Mouse (Mus musculus) hindbrain, embryonic 14.5 days (tissue): ENCODE results near the gene Paqr8. TPM values are rescaled to one million over a fixed set of nuclear protein-coding genes. Genes with fewer than 3 reads are reported as not detected.

Experiments used
- ATAC-seq: fragments of 200-750 bp; cut with Nextera tagmentation; 2 replicates; pipeline ENCODE4 v1.8.0; 2017; ENCODE audit warnings: moderate number of reproducible peaks, mild to moderate bottlenecking, moderate TSS enrichment, moderate library complexity; ENCODE audit not compliant: low FRiP score
- DNase-seq: peaks from one replicate; pipeline ENCODE4 v3.0.0-alpha.2; 2015; ENCODE audit warnings: low spot score
- H3K27ac ChIP-seq: fragments of 300-500 bp; sonication (generic); 2 replicates; pipeline ENCODE4 v1.5.1; 2014; ENCODE audit warnings: mild to moderate bottlenecking, moderate library complexity
- H3K27me3 ChIP-seq: fragments of 300-500 bp; sonication (generic); 2 replicates; pipeline ENCODE4 v1.6.1; 2014; ENCODE audit warnings: mild to moderate bottlenecking, low read length, mixed read lengths; ENCODE audit not compliant: control insufficient read depth, insufficient read depth
- H3K36me3 ChIP-seq: fragments of 300-500 bp; sonication (generic); replicated peaks from 2 replicates; pipeline ENCODE4 v1.6.1; 2014; ENCODE audit not compliant: control insufficient read depth, insufficient read depth
- H3K4me1 ChIP-seq: fragments of 300-500 bp; sonication (generic); replicated peaks from 2 replicates; pipeline ENCODE4 v1.6.1; 2014; ENCODE audit warnings: antibody characterized with exemption, low read length, mixed read lengths; ENCODE audit not compliant: control insufficient read depth, insufficient read depth
- H3K4me2 ChIP-seq: fragments of 300-500 bp; sonication (generic); replicated peaks from 2 replicates; pipeline ENCODE4 v1.6.1; 2014; ENCODE audit warnings: mild to moderate bottlenecking, moderate library complexity
- H3K4me3 ChIP-seq: fragments of 300-500 bp; sonication (generic); replicated peaks from 2 replicates; pipeline ENCODE4 v1.5.1; 2014; ENCODE audit warnings: mild to moderate bottlenecking, low read length
- H3K9ac ChIP-seq: fragments of 300-500 bp; sonication (generic); 2 replicates; pipeline ENCODE4 v1.6.1; 2014
- H3K9me3 ChIP-seq: fragments of 300-500 bp; sonication (generic); 2 replicates; pipeline ENCODE4 v1.6.1; 2016; ENCODE audit warnings: low read length; ENCODE audit not compliant: control insufficient read depth
- WGBS: fragments of 180-500 bp; shearing (Covaris S2); extraction: QIAGEN DNeasy Blood & Tissue Kit; methylation state at CpG from one replicate; pipeline ENCODE4 v1.1.7; 2014; 5-methylcytosine and 5-hydroxymethylcytosine counted together
- polyA plus RNA-seq: library from polyadenylated mRNA; unstranded; fragments of >200 nt; fragmentation: Nextera tagmentation; extraction: Ambion mirVana; gene quantifications from 2 replicates; pipeline ENCODE4 v1.2.1, GENCODE M21; 2014

Paqr8 gene
- polyA plus RNA-seq, 1 experiment from 2014 or later: 39.9 TPM

- H3K4me2 ChIP-seq: no peak overlapping the region
- no peaks in the 10 kb centered on the region for H3K36me3 ChIP-seq
- no peaks in the 10 kb centered on the region for H3K9me3 ChIP-seq
- no peak overlapping the region for H3K9ac ChIP-seq
- H3K4me3 ChIP-seq: no peak overlapping the region
- DNase-seq (no peak), ATAC-seq (no peak)
- no peak overlapping the region for H3K27ac ChIP-seq
- H3K4me1 ChIP-seq: peaks cover 8% of the 10 kb centered on the region; the same call in 1 of the 2 replicates
- H3K27me3 ChIP-seq: no peaks in the 10 kb centered on the region
- 90% methylated on average over 5 of the region's 5 CpGs for WGBS
Measured at GRCm38 (mm10) chr1:20872496-20872895, 17.9 kb upstream of the Paqr8 start.

- Histone ChIP-seq H3K4me1 (no peaks in the 10 kb centered on the region), H3K27ac (no peak overlapping the region), H3K4me3 (no peak overlapping the region), H3K36me3 (no peaks in the 10 kb centered on the region), H3K9me3 (no peaks in the 10 kb centered on the region), H3K27me3 (no peaks in the 10 kb centered on the region), H3K9ac (no peak overlapping the region), H3K4me2 (no peak overlapping the region)
- DNase-seq: no peak
- 95% methylated on average over 6 of the region's 6 CpGs for WGBS
- no peak for ATAC-seq
Measured at GRCm38 (mm10) chr1:20874061-20874460, 16.3 kb upstream of the Paqr8 start.

- H3K4me2 ChIP-seq: no peak overlapping the region
- peak; percentile 59; the same call in 1 of the 2 replicates for ATAC-seq
- H3K27ac ChIP-seq: no peak overlapping the region
- H3K4me1 ChIP-seq: no peaks in the 10 kb centered on the region
- DNase-seq: peak; percentile 34
- no peak overlapping the region for H3K4me3 ChIP-seq
- H3K27me3 ChIP-seq: no peaks in the 10 kb centered on the region
- H3K36me3 ChIP-seq: no peaks in the 10 kb centered on the region
- H3K9ac ChIP-seq: no peak overlapping the region
- no peaks in the 10 kb centered on the region for H3K9me3 ChIP-seq
Measured at GRCm38 (mm10) chr1:20877355-20877754, 13.1 kb upstream of the Paqr8 start.

- no peak for DNase-seq
- H3K9me3 ChIP-seq: no peaks in the 10 kb centered on the region
- H3K4me2 ChIP-seq: no peak overlapping the region
- no peak overlapping the region for H3K4me3 ChIP-seq
- H3K4me1 ChIP-seq: no peaks in the 10 kb centered on the region
- 93% methylated on average over 4 of the region's 4 CpGs for WGBS
- no peaks in the 10 kb centered on the region for H3K27me3 ChIP-seq
- H3K9ac ChIP-seq: no peak overlapping the region
- ATAC-seq: no peak
- no peaks in the 10 kb centered on the region for H3K36me3 ChIP-seq
- no peak overlapping the region for H3K27ac ChIP-seq
Measured at GRCm38 (mm10) chr1:20879361-20879760, 11.0 kb upstream of the Paqr8 start.

GRCm38 (mm10) chr1:20883079-20883478 lies 7.3 kb upstream of the Paqr8 start:
- WGBS: 93% methylated on average over 4 of the region's 4 CpGs
- ATAC-seq: no peak
- no peaks in the 10 kb centered on the region for H3K27me3 ChIP-seq
- H3K9ac ChIP-seq: no peak overlapping the region
- H3K9me3 ChIP-seq: no peaks in the 10 kb centered on the region
- H3K27ac ChIP-seq: no peak overlapping the region
- H3K4me2 ChIP-seq: no peak overlapping the region
- H3K4me1 ChIP-seq: no peaks in the 10 kb centered on the region
- no peak overlapping the region for H3K4me3 ChIP-seq
- no peak for DNase-seq
- no peaks in the 10 kb centered on the region for H3K36me3 ChIP-seq

GRCm38 (mm10) chr1:20889677-20890403 lies 566 bp upstream of the Paqr8 start:
- DNase-seq: peak; percentile 37
- Histone ChIP-seq H3K4me1 (peaks cover 19% of the 10 kb centered on the region), H3K27me3 (no peaks in the 10 kb centered on the region), H3K36me3 (no peaks in the 10 kb centered on the region), H3K4me3 (peak overlapping the region; percentile 67), H3K9ac (peak overlapping the region; percentile 69), H3K27ac (peak overlapping the region; percentile 69), H3K4me2 (peak overlapping the region; percentile 66), H3K9me3 (no peaks in the 10 kb centered on the region)
- ATAC-seq: peak; percentile 31; the same call in 1 of the 2 replicates
- WGBS: 18% methylated on average over 16 of the region's 16 CpGs

GRCm38 (mm10) chr1:20890941-20891399 lies 564 bp downstream of the Paqr8 start:
- H3K36me3 ChIP-seq: no peaks in the 10 kb centered on the region
- ATAC-seq: peak; percentile 82
- peak overlapping the region; percentile 67 for H3K4me3 ChIP-seq
- peak overlapping the region; percentile 69 for H3K9ac ChIP-seq
- H3K4me2 ChIP-seq: peak overlapping the region; percentile 66
- H3K4me1 ChIP-seq: peaks cover 19% of the 10 kb centered on the region
- H3K27ac ChIP-seq: peak overlapping the region; percentile 69
- DNase-seq: no peak
- no peaks in the 10 kb centered on the region for H3K27me3 ChIP-seq
- no peaks in the 10 kb centered on the region for H3K9me3 ChIP-seq
- WGBS: under 1% methylated on average over 20 of the region's 20 CpGs

- WGBS: 89% methylated on average over 5 of the region's 5 CpGs
- Histone ChIP-seq H3K36me3 (no peaks in the 10 kb centered on the region), H3K27me3 (no peaks in the 10 kb centered on the region), H3K27ac (no peak overlapping the region), H3K4me3 (peak overlapping the region; percentile 67), H3K4me2 (peak overlapping the region; percentile 66), H3K9me3 (no peaks in the 10 kb centered on the region), H3K9ac (peak overlapping the region; percentile 39; the same call in 1 of the 2 replicates), H3K4me1 (peaks cover 19% of the 10 kb centered on the region)
- DNase-seq (no peak), ATAC-seq (no peak)
Measured at GRCm38 (mm10) chr1:20893059-20893458, 2.7 kb downstream of the Paqr8 start.

GRCm38 (mm10) chr1:20898391-20898790 lies 8.0 kb downstream of the Paqr8 start:
- no peak overlapping the region for H3K4me2 ChIP-seq
- ATAC-seq (no peak), DNase-seq (no peak)
- no peaks in the 10 kb centered on the region for H3K27me3 ChIP-seq
- H3K36me3 ChIP-seq: no peaks in the 10 kb centered on the region; the same call in 1 of the 2 replicates
- no peak overlapping the region for H3K4me3 ChIP-seq
- H3K4me1 ChIP-seq: peaks cover 4% of the 10 kb centered on the region; the same call in 1 of the 2 replicates
- no peak overlapping the region for H3K9ac ChIP-seq
- 0 out of 2 replicates have a peak overlapping the region, but pooled peaks have one; percentile 11 for H3K27ac ChIP-seq
- no peaks in the 10 kb centered on the region for H3K9me3 ChIP-seq
- 73% methylated on average over 9 of the region's 9 CpGs for WGBS
